Mouse (Mus musculus): ENCODE data around the gene Ccdc121. TPM values are rescaled to one million over a fixed set of nuclear protein-coding genes. Genes with fewer than 3 reads are reported as not detected.
"Not testable (repeated sequence)": the region's sequence is repeated elsewhere in the genome, so short reads cannot be mapped to it uniquely, and the experiment has no call there.

The Ccdc121 gene
- total RNA-seq, 1 experiment from 2014 or later = not detected

- no peak for ATAC-seq (replicated peaks; ENCODE audit: low read depth, poor library complexity, severe bottlenecking)
These were observed 6.8 kb upstream of the Ccdc121 start for GRCm38 (mm10) chr1:181518046-181518445.

- ATAC-seq (replicated peaks; ENCODE audit: low read depth, poor library complexity, severe bottlenecking) = no peak
These were observed 1.3 kb upstream of the Ccdc121 start for GRCm38 (mm10) chr1:181512430-181513129.

- ATAC-seq (replicated peaks; ENCODE audit: low read depth, poor library complexity, severe bottlenecking) = not testable (repeated sequence)
These were observed 396 bp downstream of the Ccdc121 start for GRCm38 (mm10) chr1:181510855-181511254.

- no peak for ATAC-seq (replicated peaks; ENCODE audit: low read depth, poor library complexity, severe bottlenecking)
These were observed 5.9 kb downstream of the Ccdc121 start for GRCm38 (mm10) chr1:181505367-181505766.

GRCm38 (mm10) chr1:181503471-181503870 is 7.8 kb downstream of the Ccdc121 start:
- ATAC-seq (replicated peaks; ENCODE audit: low read depth, poor library complexity, severe bottlenecking) = no peak

GRCm38 (mm10) chr1:181484696-181485095 is 26.6 kb downstream of the Ccdc121 start:
- ATAC-seq (replicated peaks; ENCODE audit: low read depth, poor library complexity, severe bottlenecking) = no peak

- no peak for ATAC-seq (replicated peaks; ENCODE audit: low read depth, poor library complexity, severe bottlenecking)
These were observed 34.7 kb downstream of the Ccdc121 start for GRCm38 (mm10) chr1:181476557-181476956.

- no peak for ATAC-seq (replicated peaks; ENCODE audit: low read depth, poor library complexity, severe bottlenecking)
These were observed 35.1 kb downstream of the Ccdc121 start for GRCm38 (mm10) chr1:181476141-181476540.

GRCm38 (mm10) chr1:181469415-181469814 is 41.8 kb downstream of the Ccdc121 start:
- ATAC-seq (replicated peaks; ENCODE audit: low read depth, poor library complexity, severe bottlenecking) = no peak

- ATAC-seq (replicated peaks; ENCODE audit: low read depth, poor library complexity, severe bottlenecking) = no peak
These were observed 44.0 kb downstream of the Ccdc121 start for GRCm38 (mm10) chr1:181467321-181467670.

GRCm38 (mm10) chr1:181466601-181467320 is 44.5 kb downstream of the Ccdc121 start:
- ATAC-seq (replicated peaks; ENCODE audit: low read depth, poor library complexity, severe bottlenecking) = peak; percentile 43; the same call in 1 of the 2 replicates

- no peak for ATAC-seq (replicated peaks; ENCODE audit: low read depth, poor library complexity, severe bottlenecking)
These were observed 45.2 kb downstream of the Ccdc121 start for GRCm38 (mm10) chr1:181466040-181466439.

GRCm38 (mm10) chr1:181465027-181465426 is 46.2 kb downstream of the Ccdc121 start:
- peak; percentile 72 for ATAC-seq (replicated peaks; ENCODE audit: low read depth, poor library complexity, severe bottlenecking)

- ATAC-seq (replicated peaks; ENCODE audit: low read depth, poor library complexity, severe bottlenecking) = no peak
These were observed 48.4 kb downstream of the Ccdc121 start for GRCm38 (mm10) chr1:181462906-181463179.

GRCm38 (mm10) chr1:181462051-181462905 is 49.0 kb downstream of the Ccdc121 start:
- no peak for ATAC-seq (replicated peaks; ENCODE audit: low read depth, poor library complexity, severe bottlenecking)

- ATAC-seq (replicated peaks; ENCODE audit: low read depth, poor library complexity, severe bottlenecking) = no peak
These were observed 49.8 kb downstream of the Ccdc121 start for GRCm38 (mm10) chr1:181461484-181461883.

GRCm38 (mm10) chr1:181460283-181460682 is 51.0 kb downstream of the Ccdc121 start:
- ATAC-seq (replicated peaks; ENCODE audit: low read depth, poor library complexity, severe bottlenecking) = no peak

All from common myeloid progenitor, adult 5-6 weeks (primary cell).